Mouse (Mus musculus) spleen, postnatal 36 days (tissue): ENCODE results near the gene Snx17.
A peak's percentile ranks its signal among the peaks of the same experiment; 100 is the strongest.
"Not testable (repeated sequence)": the region's sequence is repeated elsewhere in the genome, so short reads cannot be mapped to it uniquely, and the experiment has no call there.

Source experiments
- DNase-seq, 2 experiments: peaks; one replicate each; pipeline ENCODE4 v3.0.0; 2022; ENCODE audit warnings: low spot score in 2 of 2, mixed read lengths in 1 of 2

Gene Snx17

GRCm38 (mm10) chr5:31197072-31197471, 4.0 kb downstream of the Snx17 start:
- DNase-seq = no peak

GRCm38 (mm10) chr5:31198170-31198569, 5.1 kb downstream of the Snx17 start:
- no peak for DNase-seq

GRCm38 (mm10) chr5:31198616-31199320, 5.7 kb downstream of the Snx17 start:
- DNase-seq = no peak

GRCm38 (mm10) chr5:31199321-31199892, 6.4 kb downstream of the Snx17 start:
- no peak for DNase-seq

- no peak for DNase-seq
These were observed 6.9 kb downstream of the Snx17 start for GRCm38 (mm10) chr5:31199893-31200292.

- DNase-seq = no peak
These were observed 7.3 kb downstream of the Snx17 start for GRCm38 (mm10) chr5:31200327-31200768.

GRCm38 (mm10) chr5:31201042-31201741, 8.2 kb downstream of the Snx17 start:
- no peak for DNase-seq

- DNase-seq = peak; percentile 97
These were observed 8.9 kb downstream of the Snx17 start, which contains the start of gene Zfp513 for GRCm38 (mm10) chr5:31201742-31202590. Gene Zfp513, minus strand, starts transcription at chr5:31202303.

GRCm38 (mm10) chr5:31202933-31203332, 9.9 kb downstream of the Snx17 start:
- DNase-seq = no peak

- no peak for DNase-seq
These were observed 10.8 kb downstream of the Snx17 start for GRCm38 (mm10) chr5:31203866-31204265.

GRCm38 (mm10) chr5:31204421-31204820, 11.4 kb downstream of the Snx17 start:
- no peak for DNase-seq

GRCm38 (mm10) chr5:31216554-31216953, 23.5 kb downstream of the Snx17 start:
- DNase-seq = not testable (repeated sequence)

- DNase-seq = peak; percentile 55 to 73
These were observed 25.3 kb downstream of the Snx17 start for GRCm38 (mm10) chr5:31218294-31218693.

- DNase-seq = no peak
These were observed 26.0 kb downstream of the Snx17 start for GRCm38 (mm10) chr5:31219070-31219469.

- DNase-seq = no peak
These were observed 26.4 kb downstream of the Snx17 start for GRCm38 (mm10) chr5:31219474-31219873.

GRCm38 (mm10) chr5:31219911-31220447, 27.0 kb downstream of the Snx17 start:
- DNase-seq = peak; percentile 33 to 40

GRCm38 (mm10) chr5:31220448-31221303, 27.6 kb downstream of the Snx17 start, which contains the start of gene Ppm1g:
Gene Ppm1g, minus strand, starts transcription at chr5:31220687.
- peak; percentile 95 for DNase-seq

- DNase-seq = peak in 1 of 2 experiments; percentile 56
These were observed 28.4 kb downstream of the Snx17 start for GRCm38 (mm10) chr5:31221304-31221945.

- no peak for DNase-seq
These were observed 29.7 kb downstream of the Snx17 start for GRCm38 (mm10) chr5:31222696-31223095.

GRCm38 (mm10) chr5:31226641-31227040, 33.6 kb downstream of the Snx17 start:
- DNase-seq = no peak
